Mouse (Mus musculus): ENCODE results near the gene Fgfr2.

The Fgfr2 gene

GRCm38 (mm10) chr7:130902929-130903328 is 2220.2 kb downstream of the Fgfr2 start:
- in situ Hi-C loops (cut with MboI, MseI) = no loop called here

- in situ Hi-C loops (cut with MboI, MseI) = no loop called here
These were observed 2222.8 kb downstream of the Fgfr2 start for GRCm38 (mm10) chr7:130900233-130900848.

- in situ Hi-C loops (cut with MboI, MseI) = loop anchor here in 1 of 2 experiments (10.0 kb wide), 1 partner anchor 384 kb away; no protein-coding TSS in a partner anchor
These were observed 2224.8 kb downstream of the Fgfr2 start for GRCm38 (mm10) chr7:130898373-130898772.

- in situ Hi-C loops (cut with MboI, MseI) = loop anchor here in 1 of 2 experiments (10.0 kb wide), 1 partner anchor 382 kb away; no protein-coding TSS in a partner anchor
These were observed 2225.9 kb downstream of the Fgfr2 start for GRCm38 (mm10) chr7:130897201-130897600.

GRCm38 (mm10) chr7:130896064-130896463 is 2227.1 kb downstream of the Fgfr2 start:
- in situ Hi-C loops (cut with MboI, MseI) = loop anchor here in 1 of 2 experiments (10.0 kb wide), 1 partner anchor 381 kb away; no protein-coding TSS in a partner anchor

GRCm38 (mm10) chr7:130895618-130895945 is 2227.6 kb downstream of the Fgfr2 start:
- in situ Hi-C loops (cut with MboI, MseI) = loop anchor here in 1 of 2 experiments (10.0 kb wide), 1 partner anchor 381 kb away; no protein-coding TSS in a partner anchor

- in situ Hi-C loops (cut with MboI, MseI) = loop anchor here in 1 of 2 experiments (10.0 kb wide), 1 partner anchor 380 kb away; no protein-coding TSS in a partner anchor
These were observed 2228.1 kb downstream of the Fgfr2 start for GRCm38 (mm10) chr7:130894931-130895617.

- in situ Hi-C loops (cut with MboI, MseI) = loop anchor here in 1 of 2 experiments (10.0 kb wide), 1 partner anchor 378 kb away; no protein-coding TSS in a partner anchor
These were observed 2230.2 kb downstream of the Fgfr2 start for GRCm38 (mm10) chr7:130892973-130893372.

GRCm38 (mm10) chr7:130890871-130891270 is 2232.3 kb downstream of the Fgfr2 start:
- in situ Hi-C loops (cut with MboI, MseI) = loop anchor here in 1 of 2 experiments (10.0 kb wide), 1 partner anchor 376 kb away; no protein-coding TSS in a partner anchor

GRCm38 (mm10) chr7:130887946-130888345 is 2235.2 kb downstream of the Fgfr2 start:
- in situ Hi-C loops (cut with MboI, MseI) = no loop called here

- in situ Hi-C loops (cut with MboI, MseI) = no loop called here
These were observed 2236.9 kb downstream of the Fgfr2 start for GRCm38 (mm10) chr7:130886246-130886645.

- in situ Hi-C loops (cut with MboI, MseI) = no loop called here
These were observed 2239.0 kb downstream of the Fgfr2 start for GRCm38 (mm10) chr7:130884161-130884560.

GRCm38 (mm10) chr7:130867256-130867655 is 2255.9 kb downstream of the Fgfr2 start:
- in situ Hi-C loops (cut with MboI, MseI) = loop anchor here in 1 of 2 experiments (10.0 kb wide), 1 partner anchor 322 kb away; no protein-coding TSS in a partner anchor

GRCm38 (mm10) chr7:130866640-130867039 is 2256.5 kb downstream of the Fgfr2 start:
- in situ Hi-C loops (cut with MboI, MseI) = loop anchor here in 1 of 2 experiments (10.0 kb wide), 1 partner anchor 322 kb away; no protein-coding TSS in a partner anchor

GRCm38 (mm10) chr7:130865613-130866591 is 2257.2 kb downstream of the Fgfr2 start, which contains the start of gene Plekha1:
TSS of gene Plekha1 (plus strand) at chr7:130865756.
- in situ Hi-C loops (cut with MboI, MseI) = loop anchor here in 1 of 2 experiments (10.0 kb wide), 1 partner anchor 321 kb away; no protein-coding TSS in a partner anchor

GRCm38 (mm10) chr7:130864711-130865110 is 2258.4 kb downstream of the Fgfr2 start:
- in situ Hi-C loops (cut with MboI, MseI) = loop anchor here in 1 of 2 experiments (10.0 kb wide), 1 partner anchor 320 kb away; no protein-coding TSS in a partner anchor

GRCm38 (mm10) chr7:130862501-130862900 is 2260.6 kb downstream of the Fgfr2 start:
- in situ Hi-C loops (cut with MboI, MseI) = loop anchor here in 1 of 2 experiments (10.0 kb wide), 1 partner anchor 318 kb away; no protein-coding TSS in a partner anchor

- in situ Hi-C loops (cut with MboI, MseI) = loop anchor here in 1 of 2 experiments (10.0 kb wide), 1 partner anchor 316 kb away; no protein-coding TSS in a partner anchor
These were observed 2262.4 kb downstream of the Fgfr2 start for GRCm38 (mm10) chr7:130860721-130861142.

GRCm38 (mm10) chr7:130859926-130860325 is 2263.2 kb downstream of the Fgfr2 start:
- in situ Hi-C loops (cut with MboI, MseI) = loop anchor here in 1 of 2 experiments (5.0 to 10.0 kb wide), 3 partner anchors 88 to 1465 kb away; partner anchors contain the start of gene Btbd16

GRCm38 (mm10) chr7:130857973-130858372 is 2265.2 kb downstream of the Fgfr2 start:
- in situ Hi-C loops (cut with MboI, MseI) = loop anchor here in 1 of 2 experiments (5.0 to 10.0 kb wide), 2 partner anchors 86 to 1463 kb away; partner anchors contain the start of gene Btbd16

All from T-helper 17 cell (primary cell).